Mouse (Mus musculus): ENCODE measurements around the gene Ttf1. TPM values are rescaled to one million over a fixed set of nuclear protein-coding genes. Genes with fewer than 3 reads are reported as not detected.

The Ttf1 gene
- 10 to 100 TPM; 24.4 to 28.7 TPM for polyA plus RNA-seq (2017; shearing (Covaris generic))

DNA sequence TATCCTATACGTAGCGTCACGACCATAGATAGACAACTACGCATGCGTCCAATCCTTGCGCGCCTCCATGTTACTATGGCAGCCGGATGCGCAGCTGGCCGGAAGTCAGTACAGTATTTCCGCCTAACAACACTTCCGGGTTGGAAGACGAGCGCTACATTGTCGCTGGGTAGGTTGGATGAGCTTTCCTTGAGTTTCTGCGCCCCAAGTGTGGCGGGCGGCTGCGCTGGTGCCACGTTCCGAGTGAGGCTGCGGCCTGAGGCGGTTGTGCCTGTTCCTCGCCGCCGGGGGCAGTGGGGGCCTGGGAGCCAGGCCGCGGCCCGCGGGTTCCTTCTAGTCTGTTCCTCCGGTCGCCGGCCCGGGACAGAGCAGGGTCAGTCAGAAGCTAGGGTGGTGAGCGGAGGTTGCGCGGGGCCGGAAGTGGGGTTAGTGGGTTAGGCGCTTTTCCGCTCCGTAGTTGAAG is at the start of gene Ttf1:
Gene Ttf1, plus strand, starts transcription at position 128 of the 463 bp plus-strand sequence.

DNA sequence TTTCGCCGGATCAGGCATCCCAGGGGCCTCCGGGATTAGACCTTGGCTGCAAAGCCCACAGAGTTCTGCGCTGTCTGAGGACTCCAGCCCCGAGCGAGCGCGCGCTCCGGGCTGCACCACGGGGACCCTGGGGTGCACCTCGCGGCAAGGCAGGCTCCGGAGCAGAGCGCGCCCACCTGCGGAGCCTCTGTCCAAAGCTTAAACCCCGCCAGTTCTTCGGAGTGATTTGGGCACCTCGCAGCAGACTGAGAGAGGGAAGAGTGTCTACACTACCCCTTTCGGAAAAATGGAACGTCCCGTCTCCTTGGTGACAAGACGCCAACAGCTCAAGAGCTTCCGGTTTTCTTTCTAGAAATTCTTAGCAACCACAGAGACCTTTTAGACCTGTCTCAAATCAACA is 5.1 kb upstream of the Ttf1 start, which contains the start of gene Cfap77:
Gene Cfap77, minus strand, starts transcription at position 76 of the 400 bp plus-strand sequence.

DNA sequence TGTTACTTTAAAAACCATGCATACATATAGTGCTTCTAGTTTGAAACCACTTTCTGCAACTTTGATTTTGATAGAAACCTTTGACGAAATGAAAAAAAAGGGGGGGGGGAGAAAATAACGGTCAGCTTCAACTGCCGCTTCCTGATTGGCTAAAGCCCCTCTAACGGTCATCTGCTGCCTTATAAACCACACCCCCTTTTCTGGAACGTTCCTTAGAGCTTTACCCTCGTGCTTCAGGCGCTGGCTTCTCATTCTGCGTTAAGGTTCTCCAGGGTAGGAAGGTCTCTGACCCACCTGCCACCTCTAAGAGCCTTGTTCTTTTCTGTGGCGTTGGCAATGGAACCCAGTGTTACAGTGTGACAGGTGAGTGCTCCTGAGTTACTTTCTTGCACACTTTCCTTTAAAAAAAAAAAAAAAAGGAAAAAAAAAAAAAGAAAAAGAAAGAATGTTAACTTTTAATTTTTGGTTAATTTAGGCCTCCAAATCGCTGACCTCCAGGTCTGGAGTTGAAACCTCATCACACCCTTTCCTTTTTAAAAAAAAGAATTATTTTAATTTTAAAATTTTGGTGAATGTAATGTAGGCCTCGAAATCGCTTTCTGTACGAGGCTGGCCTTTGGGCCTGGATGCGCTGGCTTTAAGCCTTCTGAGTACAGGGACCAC is 64.0 kb downstream of the Ttf1 start, which contains the start of gene Setx:
Gene Setx, plus strand, starts transcription at position 275 of the 663 bp plus-strand sequence.

Other genes starting within 250 kb of the Ttf1 start
- gene Gtf3c4, start 219.9 kb upstream of the Ttf1 start, polyA plus RNA-seq (2017; shearing (Covaris generic)), result 10 to 100 TPM; 11.9 to 13.8 TPM
- gene Ddx31, start 219.9 kb upstream of the Ttf1 start, polyA plus RNA-seq (2017; shearing (Covaris generic)), result 10 to 100 TPM; 26.1 to 29.3 TPM
- gene Barhl1, start 143.6 kb upstream of the Ttf1 start, polyA plus RNA-seq (2017; shearing (Covaris generic)), result not detected
- gene Cfap77, start 5.2 kb upstream of the Ttf1 start, polyA plus RNA-seq (2017; shearing (Covaris generic)), result 1 to 10 TPM in 1 of 2 experiments, under 1 TPM in 1; 0.68 to 2.1 TPM
- gene Setx, start 63.9 kb downstream of the Ttf1 start, polyA plus RNA-seq (2017; shearing (Covaris generic)), result 10 to 100 TPM; 59.0 to 61.4 TPM
- gene Ntng2, start 192.7 kb downstream of the Ttf1 start, polyA plus RNA-seq (2017; shearing (Covaris generic)), result 1 to 10 TPM; 5.6 to 7.2 TPM